Mouse (Mus musculus) bone marrow, adult 2 months (tissue): Measurements from ENCODE around the gene Elp4. TPM values are rescaled to one million over a fixed set of nuclear protein-coding genes. Genes with fewer than 3 reads are reported as not detected.

Experiments used
- H3K27ac ChIP-seq: fragments of 200-500 bp; 2 replicates; pipeline ENCODE4 v1.5.1; 2012; ENCODE audit warnings: low read depth, mild to moderate bottlenecking, control low read depth, inconsistent platforms, low read length; ENCODE audit not compliant: control insufficient read depth, poor library complexity, insufficient read depth
- H3K4me1 ChIP-seq: fragments of 200-500 bp; 2 replicates; pipeline ENCODE4 v1.6.1; 2011; ENCODE audit warnings: low read length; ENCODE audit not compliant: control insufficient read depth, insufficient read depth
- H3K4me3 ChIP-seq: fragments of 200-500 bp; replicated peaks from 2 replicates; pipeline ENCODE3; 2011; ENCODE audit warnings: mild to moderate bottlenecking, low read depth, low read length, control low read depth; ENCODE audit not compliant: control insufficient read depth
- CTCF ChIP-seq: fragments of 200-500 bp; IDR thresholded peaks from 2 replicates; pipeline ENCODE4 v1.5.1; 2011; ENCODE audit warnings: low read length, control low read depth; ENCODE audit not compliant: control insufficient read depth, insufficient read depth
- POLR2A ChIP-seq: fragments of 200-500 bp; IDR thresholded peaks from 2 replicates; pipeline ENCODE4 v1.6.1; 2011; ENCODE audit warnings: low read depth, mild to moderate bottlenecking, control low read depth, low read length, borderline replicate concordance; ENCODE audit not compliant: control insufficient read depth
- WGBS: fragments of 180-500 bp; shearing (Covaris S2); methylation state at CpG from one replicate; pipeline ENCODE4 v1.1.7; 2018; 5-methylcytosine and 5-hydroxymethylcytosine counted together
- polyA plus RNA-seq: library from polyadenylated mRNA; stranded (reverse); fragments of >200 nt; gene quantifications from 2 replicates; pipeline ENCODE4 v1.2.4, GENCODE M21; 2011; ENCODE audit warnings: low replicate concordance; ENCODE audit not compliant: missing spikeins, insufficient read depth, insufficient read length

Gene Elp4
- polyA plus RNA-seq, 1 experiment: 6.3 TPM

DNA sequence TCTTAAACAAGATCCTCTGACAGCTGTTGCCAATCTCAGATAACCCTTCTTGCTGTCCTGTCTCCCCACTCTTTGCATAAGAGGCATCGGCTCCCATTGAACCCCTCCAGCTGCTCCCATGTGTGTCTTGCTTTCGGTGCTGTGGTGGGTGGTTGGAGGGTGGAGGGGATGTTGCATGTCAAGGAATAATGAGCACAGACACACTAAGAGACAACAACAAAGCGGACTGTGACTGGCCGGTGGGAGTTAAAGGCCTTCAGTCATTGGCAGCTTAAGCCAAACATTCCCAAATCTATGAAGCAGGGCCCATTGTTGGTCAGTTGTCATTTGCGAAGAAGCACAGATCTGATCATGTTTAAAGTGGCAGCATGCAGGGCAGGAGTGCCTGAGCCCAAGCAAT, 206.6 kb downstream of the Elp4 start:
- Histone ChIP-seq H3K27ac (no peak overlapping the region), H3K4me3 (no peak overlapping the region), H3K4me1 (no peaks in the 10 kb centered on the region)
- TF ChIP-seq CTCF (no peak), POLR2A (no peak)
- WGBS: 91% methylated on average over 5 of the region's 5 CpGs

DNA sequence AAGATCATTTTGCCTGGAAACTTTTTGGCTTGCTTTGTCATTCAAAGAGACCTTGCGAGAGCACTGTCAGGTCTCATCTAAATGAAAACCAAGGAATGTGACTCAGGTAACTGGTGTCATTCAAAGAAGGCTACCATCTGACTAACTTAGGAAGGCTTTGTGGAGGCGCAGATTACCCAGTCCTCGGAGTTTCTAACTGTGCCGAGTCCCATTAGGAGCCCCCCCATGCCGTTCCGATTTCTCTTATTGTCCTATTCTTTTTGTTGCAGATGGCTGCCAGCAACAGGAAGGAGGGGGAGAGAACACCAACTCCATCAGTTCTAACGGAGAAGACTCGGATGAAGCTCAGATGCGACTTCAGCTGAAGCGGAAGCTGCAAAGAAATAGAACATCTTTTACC, 213.1 kb downstream of the Elp4 start:
- 18% methylated on average over 10 of the region's 10 CpGs for WGBS
- Histone ChIP-seq H3K4me3 (no peak overlapping the region), H3K4me1 (no peaks in the 10 kb centered on the region), H3K27ac (no peak overlapping the region)
- no peak for TF ChIP-seq POLR2A
- no peak for TF ChIP-seq CTCF

DNA sequence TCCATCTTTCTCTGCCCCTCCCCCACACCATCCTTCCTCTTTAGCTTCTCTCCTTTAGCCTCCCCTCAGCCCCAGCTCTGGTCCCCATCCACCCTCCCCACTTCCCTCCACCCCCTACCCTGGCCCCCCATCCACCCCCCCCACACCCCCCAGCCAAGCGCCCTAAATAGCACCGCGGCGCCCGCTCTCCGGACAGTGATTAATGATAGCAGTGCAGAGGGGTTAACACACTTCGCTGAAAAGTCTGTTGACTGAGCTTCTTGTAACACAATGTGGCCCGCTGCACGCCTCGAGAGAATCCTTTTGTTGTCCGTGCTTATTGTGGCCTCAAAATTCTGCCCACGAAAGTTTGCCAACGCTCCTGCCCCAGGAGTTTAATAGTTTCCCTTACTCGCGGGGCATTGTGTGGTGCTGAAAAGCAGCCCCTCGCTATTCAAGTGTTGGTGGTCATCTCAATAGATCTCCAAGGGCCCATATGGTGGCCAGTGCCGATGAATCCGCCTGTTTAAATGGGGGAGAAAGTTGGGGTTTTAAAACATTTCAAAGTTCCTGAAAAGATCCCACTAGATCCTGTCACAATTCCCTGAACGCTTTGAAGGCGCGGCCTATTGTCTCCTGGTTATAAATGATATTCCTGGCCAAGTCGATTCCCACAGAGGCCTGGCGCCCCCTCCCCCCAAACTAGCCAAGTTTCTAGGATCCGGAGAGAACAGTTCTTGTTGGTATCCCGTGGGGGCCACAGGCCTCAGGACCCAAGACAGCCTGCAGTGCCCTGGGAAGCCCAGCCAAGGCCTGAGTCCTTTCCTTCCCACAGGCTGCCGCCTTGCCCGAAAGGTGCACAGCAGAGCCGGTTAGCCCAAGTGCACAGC, 214.4 kb downstream of the Elp4 start:
- 14% methylated on average over 28 of the region's 28 CpGs for WGBS
- H3K4me3 ChIP-seq: no peak overlapping the region
- H3K4me1 ChIP-seq: no peaks in the 10 kb centered on the region
- no peak overlapping the region for H3K27ac ChIP-seq
- TF ChIP-seq POLR2A: no peak
- no peak for TF ChIP-seq CTCF

DNA sequence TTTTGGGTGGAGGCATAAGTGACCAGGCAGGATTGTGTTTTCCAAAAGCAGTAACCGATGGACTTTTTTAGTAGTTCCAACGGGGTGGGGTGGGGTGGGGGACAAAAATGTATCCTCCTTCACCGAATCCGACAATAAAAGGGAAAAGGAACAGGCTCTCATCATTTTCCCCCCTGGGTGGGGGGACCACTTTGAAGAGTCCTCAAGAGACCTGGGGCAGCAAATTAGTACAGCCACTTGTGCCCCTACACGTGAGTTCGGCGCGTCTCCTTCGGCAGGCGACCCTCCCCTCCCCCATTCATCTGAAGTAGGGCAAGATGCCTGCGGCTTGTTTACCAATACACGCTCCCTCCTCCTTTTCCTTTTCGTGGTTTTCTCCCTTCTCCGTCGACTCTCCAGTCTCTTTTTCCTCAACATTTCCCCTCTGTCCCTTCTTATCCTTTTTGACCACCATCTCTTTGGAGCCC, 215.0 kb downstream of the Elp4 start:
- TF ChIP-seq CTCF (no peak), POLR2A (no peak)
- no peaks in the 10 kb centered on the region for H3K4me1 ChIP-seq
- 3% methylated on average over 15 of the region's 15 CpGs for WGBS
- H3K4me3 ChIP-seq: no peak overlapping the region
- H3K27ac ChIP-seq: no peak overlapping the region

DNA sequence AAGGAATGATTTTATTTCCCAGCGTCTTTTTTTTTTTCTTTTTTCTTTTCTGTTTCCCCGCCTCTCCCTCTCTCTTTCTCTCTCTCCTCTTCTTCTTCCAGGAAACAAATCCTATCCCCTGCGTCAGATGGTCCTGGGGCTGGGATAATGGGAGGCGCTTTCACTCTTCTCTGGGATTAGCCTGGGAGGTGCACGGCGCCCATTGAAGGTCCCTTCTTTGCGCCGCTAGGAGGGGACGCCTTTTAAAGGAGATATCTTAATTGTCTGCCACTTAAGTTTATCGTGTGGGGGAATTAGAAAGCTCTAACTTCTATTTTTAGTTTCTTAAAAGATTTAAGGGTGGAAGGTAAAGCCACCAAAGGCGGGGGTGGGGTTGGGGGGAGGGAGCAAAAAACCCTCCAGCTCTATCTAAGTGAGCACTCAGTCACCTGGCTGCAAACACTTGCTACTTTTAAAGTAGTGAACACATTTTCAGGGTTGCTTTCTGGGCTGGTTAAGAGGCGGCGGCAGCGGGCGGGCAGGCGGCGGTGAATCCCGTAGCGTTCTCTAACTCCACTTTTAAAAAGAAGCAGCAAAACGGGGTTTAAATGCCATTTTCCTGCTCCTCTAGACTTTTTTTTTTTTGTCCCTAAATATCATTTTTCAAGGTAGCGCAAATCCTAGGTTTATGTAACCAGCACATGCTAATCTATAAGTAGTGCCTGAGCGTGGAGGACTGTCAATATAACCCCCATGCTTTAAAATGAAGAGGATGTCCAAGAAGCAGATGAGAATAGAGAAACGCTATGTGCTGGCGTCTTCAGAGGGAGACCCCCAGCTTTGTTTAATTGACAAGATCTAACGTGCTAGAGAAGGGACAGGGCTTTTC, 215.7 kb downstream of the Elp4 start:
- Histone ChIP-seq H3K4me1 (no peaks in the 10 kb centered on the region), H3K4me3 (no peak overlapping the region), H3K27ac (no peak overlapping the region)
- TF ChIP-seq CTCF (no peak), POLR2A (no peak)
- 6% methylated on average over 25 of the region's 25 CpGs for WGBS

DNA sequence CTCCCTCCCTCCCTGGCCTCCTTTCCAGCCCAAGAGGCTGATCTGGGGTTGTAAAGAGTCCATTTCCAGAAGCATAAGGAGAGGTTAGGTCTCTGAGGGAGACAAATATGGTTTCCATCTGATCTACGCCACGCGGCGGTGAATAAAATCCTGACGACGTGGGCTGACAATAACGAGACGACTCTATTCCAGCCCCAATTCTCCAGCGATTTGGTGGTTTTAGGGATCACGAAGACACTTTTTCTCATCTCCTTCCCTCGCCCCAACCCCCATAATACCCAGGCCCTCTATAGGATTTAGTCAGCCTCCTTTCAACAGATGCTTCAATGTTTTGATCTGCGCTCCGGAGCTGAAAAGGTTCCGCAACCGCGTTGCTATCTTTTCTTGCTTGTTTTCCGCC, 216.4 kb downstream of the Elp4 start:
- no peak overlapping the region for H3K27ac ChIP-seq
- TF ChIP-seq CTCF: no peak
- no peak for TF ChIP-seq POLR2A
- no peaks in the 10 kb centered on the region for H3K4me1 ChIP-seq
- WGBS: 3% methylated on average over 17 of the region's 17 CpGs
- H3K4me3 ChIP-seq: no peak overlapping the region

DNA sequence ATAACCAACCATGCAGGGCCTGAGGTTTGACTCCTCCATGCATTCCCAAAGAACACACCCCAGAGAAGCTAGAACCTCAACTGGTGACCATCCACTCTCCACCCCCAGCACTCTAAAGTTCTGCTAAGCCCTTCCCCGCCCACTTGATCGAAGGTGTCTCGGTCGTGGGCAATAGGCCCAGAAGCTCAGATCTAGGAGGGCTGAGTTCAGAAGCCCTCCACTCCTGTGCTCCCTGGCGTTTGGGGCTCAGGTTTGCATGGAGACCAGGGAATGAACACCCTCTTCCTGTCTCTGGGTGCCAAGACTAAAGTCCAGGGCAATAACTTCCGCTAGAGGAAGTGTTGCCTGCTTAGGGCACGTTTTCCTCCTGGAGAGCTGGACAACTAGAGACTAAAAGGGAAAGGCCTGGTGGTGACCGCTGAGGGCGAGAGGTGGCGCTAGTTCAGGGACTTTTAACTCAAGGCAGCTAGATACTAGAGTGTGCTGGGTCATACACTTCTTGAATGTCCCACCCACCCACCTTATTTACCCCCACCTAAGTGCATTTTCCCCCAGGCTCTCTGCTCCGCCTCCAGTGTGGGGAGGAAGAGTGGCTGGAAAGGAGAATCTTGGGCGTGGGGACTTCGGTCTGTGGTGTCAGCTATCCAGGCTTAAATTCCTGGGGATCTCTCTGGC, 216.9 kb downstream of the Elp4 start:
- no peak overlapping the region for H3K4me3 ChIP-seq
- no peak overlapping the region for H3K27ac ChIP-seq
- 8% methylated on average over 13 of the region's 13 CpGs for WGBS
- no peak for TF ChIP-seq POLR2A
- TF ChIP-seq CTCF: no peak
- H3K4me1 ChIP-seq: no peaks in the 10 kb centered on the region
